Mouse (Mus musculus) neural tube, embryonic 12.5 days (tissue): ENCODE measurements at regions not wholly inside any gene's neighbourhood (a gene's known extent, or its start where the extent isn't known, plus 50 kb on each side); places are given as distances from the start of the nearest gene placed in this dataset.

Source experiments
- ATAC-seq: fragments of 200-750 bp; cut with Nextera tagmentation; 2 replicates; pipeline ENCODE4 v1.8.0; 2017; ENCODE audit warnings: low read depth, mild to moderate bottlenecking, moderate TSS enrichment, moderate library complexity; ENCODE audit not compliant: low FRiP score
- H3K27ac ChIP-seq: fragments of 300-500 bp; sonication (generic); 2 replicates; pipeline ENCODE4 v1.5.1; 2016
- H3K27me3 ChIP-seq: fragments of 300-500 bp; sonication (generic); replicated peaks from 2 replicates; pipeline ENCODE4 v1.6.1; 2016; ENCODE audit warnings: mild to moderate bottlenecking
- H3K36me3 ChIP-seq: fragments of 300-500 bp; sonication (generic); 2 replicates; pipeline ENCODE4 v1.6.1; 2016; ENCODE audit warnings: mild to moderate bottlenecking
- H3K4me1 ChIP-seq: fragments of 300-500 bp; sonication (generic); 2 replicates; pipeline ENCODE4 v1.6.1; 2016
- H3K4me2 ChIP-seq: fragments of 300-500 bp; sonication (generic); replicated peaks from 2 replicates; pipeline ENCODE4 v1.6.1; 2016; ENCODE audit warnings: mild to moderate bottlenecking
- H3K4me3 ChIP-seq: fragments of 300-500 bp; sonication (generic); 2 replicates; pipeline ENCODE4 v1.5.1; 2016
- H3K9ac ChIP-seq: fragments of 300-500 bp; sonication (generic); 2 replicates; pipeline ENCODE4 v1.6.1; 2016; ENCODE audit warnings: mild to moderate bottlenecking
- H3K9me3 ChIP-seq: fragments of 300-500 bp; sonication (generic); 2 replicates; pipeline ENCODE4 v1.6.1; 2016; ENCODE audit warnings: mild to moderate bottlenecking
- WGBS: fragments of 180-500 bp; shearing (Covaris S2); methylation state at CpG from one replicate; pipeline ENCODE4 v1.1.7; 2016; 5-methylcytosine and 5-hydroxymethylcytosine counted together

GRCm38 (mm10) chr5:106301372-106301771 lies 156.6 kb downstream of the Barhl2 start:
- no peak overlapping the region for H3K4me3 ChIP-seq
- no peak overlapping the region for H3K4me2 ChIP-seq
- WGBS = 52% methylated on average over 4 of the region's 4 CpGs
- H3K36me3 ChIP-seq = no peaks in the 10 kb centered on the region
- no peaks in the 10 kb centered on the region for H3K9me3 ChIP-seq
- no peaks in the 10 kb centered on the region for H3K27me3 ChIP-seq
- no peak overlapping the region for H3K9ac ChIP-seq
- no peak overlapping the region for H3K27ac ChIP-seq
- H3K4me1 ChIP-seq = no peaks in the 10 kb centered on the region
- no peak for ATAC-seq

DNA sequence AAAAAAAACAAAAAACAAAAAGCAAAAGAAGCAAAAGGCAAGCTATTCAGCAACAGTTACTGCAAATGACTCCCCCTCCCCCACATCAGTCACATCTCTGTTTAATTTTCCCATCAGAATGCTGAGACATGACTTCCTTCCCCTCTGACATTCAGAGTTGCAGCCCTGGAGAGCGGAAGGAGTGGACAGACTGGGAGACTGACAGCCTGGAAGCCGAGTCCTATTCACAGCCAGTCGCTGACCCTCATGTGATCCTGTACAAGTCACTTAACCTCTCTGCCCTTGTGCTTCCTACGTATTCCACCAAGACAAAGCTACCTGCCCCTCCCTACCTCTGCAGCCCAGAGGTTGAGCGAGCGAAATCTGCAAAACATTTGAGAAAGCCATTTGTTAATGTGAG lies 161.2 kb downstream of the Barhl2 start:
- Histone ChIP-seq H3K9ac (no peak overlapping the region), H3K27ac (no peak overlapping the region), H3K4me1 (peaks cover 7% of the 10 kb centered on the region; the same call in 1 of the 2 replicates), H3K4me3 (no peak overlapping the region), H3K27me3 (no peaks in the 10 kb centered on the region), H3K36me3 (no peaks in the 10 kb centered on the region), H3K9me3 (no peaks in the 10 kb centered on the region), H3K4me2 (no peak overlapping the region)
- no peak for ATAC-seq
- WGBS = 25% methylated on average over 6 of the region's 6 CpGs

DNA sequence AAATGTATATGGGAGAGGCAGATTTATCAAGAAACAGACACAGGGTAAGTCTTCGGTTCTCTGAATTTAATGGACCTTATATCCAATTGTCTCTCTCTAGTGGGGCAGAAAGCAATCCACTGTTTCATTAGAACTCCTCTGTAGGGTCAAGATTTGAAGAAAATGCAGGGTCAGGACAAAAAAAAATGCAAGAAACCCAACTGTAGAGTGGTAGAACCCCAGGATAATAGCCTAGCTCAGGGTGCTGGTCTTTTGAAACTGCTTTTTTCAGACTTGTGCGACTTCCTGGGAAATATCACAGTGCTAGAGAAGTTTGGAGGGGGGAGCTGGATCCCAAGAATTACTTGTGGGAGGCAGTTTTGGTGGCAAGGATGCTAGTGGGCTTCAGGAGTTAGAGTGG lies 162.0 kb downstream of the Barhl2 start:
- Histone ChIP-seq H3K36me3 (no peaks in the 10 kb centered on the region), H3K27me3 (no peaks in the 10 kb centered on the region), H3K27ac (no peak overlapping the region), H3K4me2 (no peak overlapping the region), H3K4me3 (no peak overlapping the region), H3K9me3 (no peaks in the 10 kb centered on the region), H3K9ac (no peak overlapping the region), H3K4me1 (peaks cover 7% of the 10 kb centered on the region; the same call in 1 of the 2 replicates)
- no peak for ATAC-seq
- WGBS = 33% methylated on average over 2 of the region's 2 CpGs

DNA sequence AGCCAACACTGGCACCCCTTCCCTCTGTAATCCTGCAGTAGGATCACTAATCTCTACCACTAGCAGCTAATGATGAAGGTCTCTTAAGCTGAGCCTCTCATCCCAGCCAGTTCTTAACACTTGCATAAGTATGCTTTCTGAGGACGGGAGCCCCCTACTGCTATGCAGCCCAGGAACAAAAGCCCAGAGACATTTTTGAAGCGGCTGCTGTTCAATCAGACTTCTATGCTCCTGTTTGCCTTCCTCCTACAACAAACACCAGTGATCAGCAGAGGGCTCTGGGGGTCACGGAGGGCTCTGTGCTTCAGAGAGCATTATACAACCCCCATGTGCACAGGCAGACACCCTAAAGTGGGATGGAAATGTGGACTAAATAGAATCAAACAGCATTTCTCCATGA lies 162.4 kb downstream of the Barhl2 start:
- no peak for ATAC-seq
- H3K4me2 ChIP-seq = no peak overlapping the region
- no peak overlapping the region for H3K9ac ChIP-seq
- H3K4me1 ChIP-seq = peaks cover 7% of the 10 kb centered on the region; the same call in 1 of the 2 replicates
- no peak overlapping the region for H3K27ac ChIP-seq
- H3K4me3 ChIP-seq = no peak overlapping the region
- WGBS = 3% methylated on average over 3 of the region's 3 CpGs
- no peaks in the 10 kb centered on the region for H3K36me3 ChIP-seq
- no peaks in the 10 kb centered on the region for H3K27me3 ChIP-seq
- H3K9me3 ChIP-seq = no peaks in the 10 kb centered on the region

GRCm38 (mm10) chr5:106292387-106293229 lies 165.4 kb downstream of the Barhl2 start:
- H3K4me1 ChIP-seq = peaks cover 7% of the 10 kb centered on the region; the same call in 1 of the 2 replicates
- no peaks in the 10 kb centered on the region for H3K9me3 ChIP-seq
- H3K4me2 ChIP-seq = no peak overlapping the region
- H3K27me3 ChIP-seq = no peaks in the 10 kb centered on the region
- WGBS = 62% methylated on average over 16 of the region's 16 CpGs
- no peak overlapping the region for H3K9ac ChIP-seq
- no peak overlapping the region for H3K4me3 ChIP-seq
- H3K27ac ChIP-seq = no peak overlapping the region
- no peak for ATAC-seq
- H3K36me3 ChIP-seq = no peaks in the 10 kb centered on the region

- Histone ChIP-seq H3K36me3 (no peaks in the 10 kb centered on the region), H3K27ac (no peak overlapping the region), H3K4me2 (no peak overlapping the region), H3K9ac (no peak overlapping the region), H3K9me3 (no peaks in the 10 kb centered on the region), H3K27me3 (no peaks in the 10 kb centered on the region), H3K4me1 (no peaks in the 10 kb centered on the region; the same call in 1 of the 2 replicates), H3K4me3 (no peak overlapping the region)
- ATAC-seq = no peak
- 6% methylated on average over 4 of the region's 4 CpGs for WGBS
Observed at GRCm38 (mm10) chr5:106285152-106285551, 172.8 kb downstream of the Barhl2 start.

GRCm38 (mm10) chr5:106284731-106285130 lies 173.2 kb downstream of the Barhl2 start:
- no peak overlapping the region for H3K27ac ChIP-seq
- no peak overlapping the region for H3K4me2 ChIP-seq
- H3K4me3 ChIP-seq = no peak overlapping the region
- no peaks in the 10 kb centered on the region for H3K9me3 ChIP-seq
- WGBS = 42% methylated on average over 9 of the region's 9 CpGs
- H3K9ac ChIP-seq = no peak overlapping the region
- H3K27me3 ChIP-seq = no peaks in the 10 kb centered on the region
- H3K4me1 ChIP-seq = no peaks in the 10 kb centered on the region; the same call in 1 of the 2 replicates
- H3K36me3 ChIP-seq = no peaks in the 10 kb centered on the region
- ATAC-seq = no peak

DNA sequence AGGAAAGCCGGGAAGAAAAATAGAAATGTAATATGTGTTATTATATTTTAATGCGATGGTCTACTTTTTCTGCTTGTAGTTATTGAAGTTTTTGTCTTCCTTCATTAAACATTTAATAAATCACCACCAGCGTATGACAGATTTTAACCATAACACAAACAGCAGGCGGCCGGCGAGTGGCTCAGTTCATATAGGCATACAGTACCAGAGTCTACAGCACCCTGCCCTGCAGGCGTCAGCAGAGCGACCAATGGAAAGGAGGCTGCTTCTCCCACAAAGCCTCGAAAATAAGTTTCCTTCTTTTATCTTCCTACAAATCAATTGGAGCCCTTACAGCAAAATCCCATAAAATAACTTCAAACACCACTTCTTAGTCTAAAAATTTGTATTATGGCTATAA lies 175.3 kb downstream of the Barhl2 start:
- Histone ChIP-seq H3K9me3 (no peaks in the 10 kb centered on the region), H3K9ac (no peak overlapping the region), H3K4me1 (no peaks in the 10 kb centered on the region; the same call in 1 of the 2 replicates), H3K4me3 (no peak overlapping the region), H3K27ac (no peak overlapping the region), H3K36me3 (no peaks in the 10 kb centered on the region), H3K27me3 (no peaks in the 10 kb centered on the region), H3K4me2 (no peak overlapping the region)
- ATAC-seq = no peak
- 84% methylated on average over 9 of the region's 9 CpGs for WGBS

DNA sequence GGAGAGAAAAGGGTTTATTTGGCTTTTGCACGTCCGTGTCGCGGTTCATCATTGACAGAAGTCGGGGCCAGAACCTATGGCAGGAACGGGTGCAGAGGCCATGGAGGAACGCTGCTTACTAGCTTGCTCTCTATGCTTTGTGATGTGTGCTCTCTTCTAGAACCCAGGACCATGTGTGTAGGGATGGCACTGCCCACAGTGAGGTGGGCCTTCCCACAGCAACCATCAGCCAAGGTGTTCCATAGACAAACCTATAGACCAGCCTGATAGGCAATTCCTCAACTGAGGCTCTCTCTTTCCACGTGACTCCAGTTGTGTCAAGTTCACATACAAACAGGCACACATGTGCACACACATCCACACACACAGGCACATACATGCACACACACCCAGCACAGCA lies 180.2 kb downstream of the Barhl2 start:
- no peak for ATAC-seq
- no peaks in the 10 kb centered on the region for H3K27me3 ChIP-seq
- H3K27ac ChIP-seq = no peak overlapping the region
- H3K4me3 ChIP-seq = no peak overlapping the region
- H3K4me2 ChIP-seq = no peak overlapping the region
- WGBS = 91% methylated on average over 8 of the region's 8 CpGs
- no peaks in the 10 kb centered on the region for H3K36me3 ChIP-seq
- no peak overlapping the region for H3K9ac ChIP-seq
- no peaks in the 10 kb centered on the region for H3K4me1 ChIP-seq
- no peaks in the 10 kb centered on the region for H3K9me3 ChIP-seq

DNA sequence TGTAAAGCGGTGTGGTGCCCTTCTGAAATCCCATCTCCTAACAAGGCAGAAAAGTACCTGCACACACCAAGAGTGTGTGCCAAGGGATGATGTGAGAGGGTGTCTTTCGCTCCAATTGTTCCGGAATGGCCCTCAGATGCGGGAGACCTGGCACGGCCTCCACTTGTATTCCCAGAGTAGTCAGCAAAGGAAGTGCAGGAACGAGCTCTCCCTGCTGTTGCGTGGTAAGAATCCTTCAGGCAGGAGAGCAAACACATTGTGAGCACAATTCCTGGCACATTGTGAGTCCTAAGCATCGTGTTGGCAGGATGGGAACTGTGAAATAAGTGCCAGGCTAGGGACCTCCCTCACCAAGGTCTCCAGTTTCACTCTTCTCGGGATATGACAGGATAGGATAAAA lies 180.7 kb downstream of the Barhl2 start:
- 82% methylated on average over 9 of the region's 9 CpGs for WGBS
- H3K4me1 ChIP-seq = no peaks in the 10 kb centered on the region
- no peaks in the 10 kb centered on the region for H3K27me3 ChIP-seq
- no peak overlapping the region for H3K9ac ChIP-seq
- no peak overlapping the region for H3K4me3 ChIP-seq
- no peak overlapping the region for H3K4me2 ChIP-seq
- H3K27ac ChIP-seq = no peak overlapping the region
- ATAC-seq = no peak
- no peaks in the 10 kb centered on the region for H3K9me3 ChIP-seq
- H3K36me3 ChIP-seq = no peaks in the 10 kb centered on the region

DNA sequence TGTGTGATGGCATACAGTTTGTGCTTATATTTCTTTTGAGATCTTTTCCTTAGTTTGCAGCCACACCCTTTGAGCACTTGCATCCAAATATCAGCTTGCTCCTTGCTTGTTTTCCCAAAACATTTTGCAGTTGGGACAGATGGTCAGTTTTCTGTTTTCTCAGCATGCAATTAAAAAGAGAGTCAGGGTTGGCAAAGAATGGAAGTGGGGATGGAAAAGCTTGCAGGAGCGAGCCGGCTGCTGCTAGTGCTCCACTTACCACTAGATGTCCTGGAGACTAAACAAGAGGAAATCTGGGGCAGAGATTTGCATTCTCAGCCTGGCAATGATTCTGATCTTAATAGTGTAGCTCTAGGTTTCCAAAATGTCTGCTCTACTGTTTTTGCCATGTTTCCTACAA lies 181.8 kb downstream of the Barhl2 start:
- Histone ChIP-seq H3K27me3 (no peaks in the 10 kb centered on the region), H3K36me3 (no peaks in the 10 kb centered on the region), H3K9ac (no peak overlapping the region), H3K9me3 (no peaks in the 10 kb centered on the region), H3K27ac (no peak overlapping the region), H3K4me3 (no peak overlapping the region), H3K4me2 (no peak overlapping the region), H3K4me1 (no peaks in the 10 kb centered on the region)
- 21% methylated on average over 2 of the region's 2 CpGs for WGBS
- ATAC-seq = no peak

- Histone ChIP-seq H3K4me3 (no peak overlapping the region), H3K27ac (no peak overlapping the region), H3K36me3 (no peaks in the 10 kb centered on the region), H3K9me3 (no peaks in the 10 kb centered on the region), H3K27me3 (no peaks in the 10 kb centered on the region), H3K4me2 (no peak overlapping the region), H3K9ac (no peak overlapping the region), H3K4me1 (no peaks in the 10 kb centered on the region)
- ATAC-seq = no peak
- WGBS = 37% methylated on average over 10 of the region's 10 CpGs
Observed at GRCm38 (mm10) chr5:106274617-106275016, 183.3 kb downstream of the Barhl2 start.

DNA sequence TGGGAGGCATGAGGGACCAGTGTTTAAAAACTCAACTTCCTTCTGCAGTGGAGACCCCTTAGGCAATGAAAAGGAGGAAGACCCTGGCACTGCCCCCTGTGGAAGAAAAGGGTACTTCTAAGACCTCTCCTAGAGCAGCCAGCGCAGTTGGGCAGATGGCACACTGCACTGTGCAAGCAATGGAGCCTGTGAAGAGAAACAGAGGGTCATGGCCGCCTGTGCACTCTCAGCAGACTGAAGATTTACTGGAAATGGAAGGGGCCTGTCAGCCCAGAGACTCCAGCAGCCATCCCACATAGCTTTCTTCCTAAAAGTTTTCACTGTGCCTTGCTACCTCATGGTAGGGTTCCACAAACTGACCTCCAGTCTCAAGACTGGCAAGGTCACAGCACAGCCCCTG lies 193.4 kb downstream of the Barhl2 start:
- H3K36me3 ChIP-seq = no peaks in the 10 kb centered on the region
- WGBS = 64% methylated on average over 2 of the region's 2 CpGs
- ATAC-seq = no peak

More for the DNA sequence above, 193.4 kb downstream of the Barhl2 start:
- Histone ChIP-seq H3K27me3 (no peaks in the 10 kb centered on the region), H3K9ac (no peak overlapping the region), H3K27ac (no peak overlapping the region), H3K4me3 (no peak overlapping the region), H3K4me1 (no peaks in the 10 kb centered on the region), H3K9me3 (no peaks in the 10 kb centered on the region), H3K4me2 (no peak overlapping the region)
